Mouse (Mus musculus) thymus, adult 2 months (tissue): ENCODE measurements around the gene Btf3l4. TPM values are rescaled to one million over a fixed set of nuclear protein-coding genes. Genes with fewer than 3 reads are reported as not detected.

Source experiments
- DNase-seq: peaks from one replicate; pipeline ENCODE4 v3.0.0; 2021
- H3K27ac ChIP-seq: fragments of 200-500 bp; 2 replicates; pipeline ENCODE4 v1.5.1; 2012; ENCODE audit warnings: low read length, control low read depth; ENCODE audit not compliant: control insufficient read depth, insufficient read depth
- H3K27me3 ChIP-seq: fragments of 200-500 bp; 2 replicates; pipeline ENCODE4 v1.6.1; 2012; ENCODE audit warnings: mild to moderate bottlenecking, low read length, moderate library complexity, mixed read lengths; ENCODE audit not compliant: control insufficient read depth, insufficient read depth
- H3K36me3 ChIP-seq: fragments of 200-500 bp; 2 replicates; pipeline ENCODE4 v1.6.1; 2012; ENCODE audit warnings: mild to moderate bottlenecking, low read length, moderate library complexity; ENCODE audit not compliant: control insufficient read depth, insufficient read depth
- H3K4me1 ChIP-seq: fragments of 200-500 bp; replicated peaks from 2 replicates; pipeline ENCODE4 v1.6.1; 2012; ENCODE audit warnings: low read length; ENCODE audit not compliant: control insufficient read depth, insufficient read depth
- H3K4me3 ChIP-seq: fragments of 200-500 bp; 2 replicates; pipeline ENCODE4 v1.5.1; 2012; ENCODE audit warnings: mild to moderate bottlenecking, low read length, control low read depth, moderate library complexity; ENCODE audit not compliant: control insufficient read depth, insufficient read depth
- CTCF ChIP-seq: fragments of 200-500 bp; IDR thresholded peaks from 2 replicates; pipeline ENCODE4 v1.5.1; 2012; ENCODE audit warnings: mild to moderate bottlenecking, control low read depth, low read length, moderate library complexity, borderline replicate concordance; ENCODE audit not compliant: control insufficient read depth, poor library complexity, insufficient read depth; ENCODE audit errors: extremely low read depth
- POLR2A ChIP-seq: fragments of 200-500 bp; IDR thresholded peaks from 2 replicates; pipeline ENCODE4 v1.6.1; 2012; ENCODE audit warnings: mild to moderate bottlenecking, low read length, control low read depth, moderate library complexity; ENCODE audit not compliant: control insufficient read depth, poor library complexity, insufficient read depth; ENCODE audit errors: extremely low read depth
- WGBS: fragments of 180-500 bp; shearing (Covaris S2); methylation state at CpG from one replicate; pipeline ENCODE4 v1.1.7; 2018; 5-methylcytosine and 5-hydroxymethylcytosine counted together
- polyA plus RNA-seq: library from polyadenylated mRNA; depleted of rRNA; stranded (reverse); fragments of >200 nt; gene quantifications from 2 replicates; pipeline ENCODE4 v1.2.3, GENCODE M21; 2012

The Btf3l4 gene
- polyA plus RNA-seq, 1 experiment = 19.3 TPM

GRCm38 (mm10) chr4:108826643-108827042, 6.8 kb downstream of the Btf3l4 start:
- H3K27ac ChIP-seq = no peak overlapping the region
- no peaks in the 10 kb centered on the region for H3K4me1 ChIP-seq
- no peaks in the 10 kb centered on the region for H3K27me3 ChIP-seq
- H3K36me3 ChIP-seq = peaks cover 48% of the 10 kb centered on the region
- no peak for DNase-seq
- TF ChIP-seq POLR2A (no peak), CTCF (no peak)
- 82% methylated on average over 2 of the region's 2 CpGs for WGBS
- no peak overlapping the region for H3K4me3 ChIP-seq

GRCm38 (mm10) chr4:108826096-108826495, 7.3 kb downstream of the Btf3l4 start:
- Histone ChIP-seq H3K36me3 (peaks cover 52% of the 10 kb centered on the region), H3K4me3 (no peak overlapping the region), H3K4me1 (no peaks in the 10 kb centered on the region), H3K27ac (no peak overlapping the region), H3K27me3 (no peaks in the 10 kb centered on the region)
- DNase-seq = no peak
- TF ChIP-seq POLR2A (no peak), CTCF (no peak)
- WGBS = 75% methylated on average over 1 of the region's 1 CpGs

- TF ChIP-seq POLR2A = no peak
- no peak for TF ChIP-seq CTCF
- Histone ChIP-seq H3K27me3 (no peaks in the 10 kb centered on the region), H3K4me3 (no peak overlapping the region), H3K36me3 (peaks cover 55% of the 10 kb centered on the region), H3K27ac (no peak overlapping the region), H3K4me1 (no peaks in the 10 kb centered on the region)
- 95% methylated on average over 3 of the region's 3 CpGs for WGBS
- no peak for DNase-seq
These were observed 7.7 kb downstream of the Btf3l4 start for GRCm38 (mm10) chr4:108825677-108826076.

- Histone ChIP-seq H3K4me3 (no peak overlapping the region), H3K27me3 (no peaks in the 10 kb centered on the region), H3K27ac (no peak overlapping the region), H3K36me3 (no peaks in the 10 kb centered on the region), H3K4me1 (no peaks in the 10 kb centered on the region)
- WGBS = 85% methylated on average over 6 of the region's 6 CpGs
- TF ChIP-seq CTCF (no peak), POLR2A (no peak)
- no peak for DNase-seq
These were observed 21.9 kb downstream of the Btf3l4 start for GRCm38 (mm10) chr4:108811550-108811949.

- H3K36me3 ChIP-seq = no peaks in the 10 kb centered on the region
- H3K27ac ChIP-seq = no peak overlapping the region
- H3K27me3 ChIP-seq = no peaks in the 10 kb centered on the region
- no peak overlapping the region for H3K4me3 ChIP-seq
- WGBS = 62% methylated on average over 4 of the region's 4 CpGs
- DNase-seq = no peak
- H3K4me1 ChIP-seq = no peaks in the 10 kb centered on the region
- TF ChIP-seq POLR2A (no peak), CTCF (no peak)
These were observed 22.3 kb downstream of the Btf3l4 start for GRCm38 (mm10) chr4:108811142-108811541.

- 93% methylated on average over 2 of the region's 2 CpGs for WGBS
- no peaks in the 10 kb centered on the region for H3K27me3 ChIP-seq
These were observed 29.9 kb downstream of the Btf3l4 start for GRCm38 (mm10) chr4:108803535-108803934.

More at GRCm38 (mm10) chr4:108803535-108803934, 29.9 kb downstream of the Btf3l4 start:
- Histone ChIP-seq H3K4me1 (no peaks in the 10 kb centered on the region), H3K36me3 (no peaks in the 10 kb centered on the region), H3K27ac (no peak overlapping the region), H3K4me3 (no peak overlapping the region)
- TF ChIP-seq POLR2A = no peak
- no peak for TF ChIP-seq CTCF
- DNase-seq = no peak
